Mouse (Mus musculus) stomach, postnatal 0 days (tissue): ENCODE results near the gene Tm2d3.

Experiments
- CTCF ChIP-seq: IDR thresholded peaks from 2 replicates; pipeline ENCODE4 v1.5.1; 2016; ENCODE audit warnings: antibody characterized with exemption, low read depth, mild to moderate bottlenecking, moderate library complexity
- EP300 ChIP-seq: optimal IDR thresholded peaks from 2 replicates; pipeline ENCODE3; 2016; ENCODE audit warnings: antibody characterized with exemption

DNA sequence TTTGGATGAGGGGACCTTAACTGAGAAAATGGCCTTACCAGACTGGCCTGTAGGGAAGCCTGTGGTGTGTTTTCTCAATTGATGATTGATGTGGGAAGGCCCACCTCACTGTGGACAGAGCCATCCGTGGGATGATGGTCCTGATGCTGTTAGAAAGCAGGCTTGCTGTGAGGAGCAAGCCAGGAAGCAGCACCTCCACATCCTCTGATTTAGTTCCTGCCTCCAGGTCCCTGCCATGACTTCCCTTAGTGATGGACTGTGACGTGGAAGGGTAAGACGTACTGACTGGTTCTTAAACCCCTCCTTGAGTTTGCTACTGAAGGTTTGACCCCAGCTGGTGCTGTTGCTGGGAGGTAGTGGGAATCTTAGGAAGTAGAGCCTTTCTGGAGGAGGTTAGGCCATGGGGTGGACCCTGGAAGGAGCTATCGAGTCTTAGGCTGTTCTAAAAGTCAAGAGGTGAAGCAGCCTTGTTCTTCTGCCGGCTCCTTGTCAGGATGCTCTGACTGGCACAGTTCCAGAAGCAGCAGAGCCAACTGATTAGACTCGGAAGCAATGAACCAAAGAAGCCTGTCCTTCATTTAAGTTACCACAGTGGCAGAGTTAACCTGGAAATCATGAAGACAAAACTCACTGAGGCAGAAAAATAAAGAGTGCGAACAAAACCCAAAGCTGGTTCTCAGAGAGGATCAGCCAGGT is 11.9 kb upstream of the Tm2d3 start:
- no peak for TF ChIP-seq CTCF
- no peak for TF ChIP-seq EP300
